Comparison of ENCODE assay signal across 13 mouse cellular contexts in the genomic region with DNA sequence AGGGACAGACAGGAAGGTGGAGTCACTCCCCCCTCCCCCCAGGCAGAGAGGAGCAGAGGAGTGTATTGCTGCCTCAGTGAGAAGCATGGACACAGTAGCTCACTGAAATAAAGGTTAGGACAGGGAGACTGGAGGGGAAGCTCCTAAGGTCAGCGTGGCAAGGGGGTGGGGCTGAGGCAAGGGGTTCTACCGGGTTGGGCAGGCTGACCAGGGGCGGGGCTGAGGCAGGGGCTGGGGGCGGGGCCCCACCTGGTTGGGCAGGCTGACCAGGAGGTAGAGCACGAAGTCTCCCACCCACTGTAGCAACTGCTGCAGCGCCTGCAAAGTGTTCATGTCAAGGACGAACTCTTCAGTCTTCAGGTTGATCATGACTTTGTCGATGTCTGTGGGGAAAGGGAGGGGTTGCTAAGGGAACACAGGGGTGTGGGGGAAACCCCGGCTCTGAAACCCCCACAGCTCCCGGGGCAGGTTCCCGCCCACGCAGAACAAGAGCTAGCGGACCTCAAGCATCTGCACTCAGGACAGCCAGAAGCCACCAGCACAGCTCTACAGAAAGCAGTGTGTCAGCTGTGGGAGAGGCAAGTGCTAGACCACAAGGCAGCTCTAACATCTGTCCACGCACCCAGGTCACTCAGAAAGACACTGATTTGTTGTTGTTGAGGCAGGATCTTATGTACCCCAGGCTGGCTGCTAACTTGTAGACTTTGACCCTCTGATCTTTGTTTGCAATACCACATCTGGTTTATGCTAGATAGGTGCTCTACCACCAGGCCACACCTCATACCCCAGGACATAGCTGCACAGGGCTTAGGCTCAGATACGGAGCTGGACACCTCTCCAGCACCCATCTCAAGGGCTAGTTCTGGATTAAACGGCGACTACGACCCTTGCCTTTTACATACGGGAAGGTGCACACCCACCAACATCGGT. TPM values are rescaled to one million over a fixed set of nuclear protein-coding genes. Genes with fewer than 3 reads are reported as not detected.
A peak's percentile ranks its signal among the peaks of the same experiment; 100 is the strongest.
DNase-seq lines count a peak whose midpoint lies in the region; ATAC-seq lines count a peak whose summit lies in the region.
"Had no signal": no experiment of that assay in that cellular context is flagged by ENCODE, and none has a peak within 500 bp of the region (broad histone marks: within the 10 kb centered on the region; RNA-seq: fewer than 3 reads in every experiment).

No protein-coding gene starts in this region.

- peaks cover 3% of the 10 kb centered on the region; the same call in 1 of the 2 replicates for H3K4me1 ChIP-seq in kidney, embryonic 14.5 days (ENCODE audit: control insufficient read depth, insufficient read depth, low read length)
- H3K4me1 ChIP-seq in forebrain, embryonic 15.5 days = peaks cover 7% of the 10 kb centered on the region
- no peaks in the 10 kb centered on the region for H3K4me1 ChIP-seq in forebrain, embryonic 14.5 days (ENCODE audit: control insufficient read depth, insufficient read depth, low read length)

- DNase-seq in kidney, adult 11 months = no peak
- peak; percentile 42 for DNase-seq in adipocyte (ENCODE audit: low spot score)
- peak; percentile 47 for DNase-seq in kidney, postnatal 14 days
- DNase-seq in natural killer cell, adult 2 months (ENCODE audit: low spot score in 2 of 2) = peak; percentile 69 to 80
- no peak for DNase-seq in forebrain, embryonic 14.5 days (ENCODE audit: low spot score)
- DNase-seq in gastrocnemius, postnatal 25 days = no peak

- no peak overlapping the region for H3K4me3 ChIP-seq in kidney, embryonic 14.5 days (ENCODE audit: low read length)
- no peak overlapping the region for H3K4me3 ChIP-seq in forebrain, embryonic 15.5 days
- no peak overlapping the region for H3K4me3 ChIP-seq in forebrain, embryonic 14.5 days (ENCODE audit: low read depth, low read length)
- H3K4me3 ChIP-seq: heart, embryonic 15.5 days had no signal

- no peak overlapping the region for H3K4me2 ChIP-seq in kidney, embryonic 14.5 days (replicated peaks; ENCODE audit: low read depth, low read length)
- H3K4me2 ChIP-seq in forebrain, embryonic 15.5 days (replicated peaks) = no peak overlapping the region
- H3K4me2 ChIP-seq in forebrain, embryonic 14.5 days (ENCODE audit: low read length) = no peak overlapping the region
- H3K4me2 ChIP-seq: heart, embryonic 15.5 days had no signal

- ATAC-seq in kidney, embryonic 14.5 days (ENCODE audit: low FRiP score, low TSS enrichment) = peak; percentile 61; the same call in 1 of the 2 replicates
- ATAC-seq in forebrain, embryonic 15.5 days (replicated peaks) = no peak
- no peak for ATAC-seq in forebrain, embryonic 14.5 days
- ATAC-seq: inflammation-experienced regulatory T-cells, adult 6 months; midbrain, embryonic 16.5 days had no signal

- no peaks in the 10 kb centered on the region for H3K27me3 ChIP-seq in kidney, embryonic 14.5 days (ENCODE audit: control insufficient read depth, insufficient read depth, low read length)
- no peaks in the 10 kb centered on the region for H3K27me3 ChIP-seq in forebrain, embryonic 15.5 days
- H3K27me3 ChIP-seq in forebrain, embryonic 14.5 days (replicated peaks; ENCODE audit: control insufficient read depth, insufficient read depth, low read length) = no peaks in the 10 kb centered on the region
- H3K27me3 ChIP-seq: heart, embryonic 15.5 days had no signal

- WGBS in kidney, embryonic 14.5 days = 44% methylated on average over 20 of the region's 20 CpGs
- WGBS in forebrain, embryonic 15.5 days = 51% methylated on average over 20 of the region's 20 CpGs
- 56% methylated on average over 20 of the region's 20 CpGs for WGBS in forebrain, embryonic 14.5 days

- H3K9me3 ChIP-seq in kidney, embryonic 14.5 days (ENCODE audit: control insufficient read depth, low read length) = no peaks in the 10 kb centered on the region
- no peaks in the 10 kb centered on the region for H3K9me3 ChIP-seq in forebrain, embryonic 15.5 days
- no peaks in the 10 kb centered on the region for H3K9me3 ChIP-seq in forebrain, embryonic 14.5 days (replicated peaks; ENCODE audit: control insufficient read depth, low read length)
- H3K9me3 ChIP-seq: heart, embryonic 15.5 days had no signal

- H3K36me3 ChIP-seq in kidney, embryonic 14.5 days (ENCODE audit: control insufficient read depth, insufficient read depth, low read length) = peaks cover 51% of the 10 kb centered on the region
- H3K36me3 ChIP-seq in forebrain, embryonic 15.5 days = peaks cover 13% of the 10 kb centered on the region
- H3K36me3 ChIP-seq in forebrain, embryonic 14.5 days (ENCODE audit: control insufficient read depth, insufficient read depth, low read length) = peaks cover 48% of the 10 kb centered on the region

- H3K9ac ChIP-seq in kidney, embryonic 14.5 days (ENCODE audit: low read depth, low read length) = peak overlapping the region; percentile 18; the same call in 1 of the 2 replicates
- H3K9ac ChIP-seq in forebrain, embryonic 15.5 days (replicated peaks) = no peak overlapping the region
- H3K9ac ChIP-seq in forebrain, embryonic 14.5 days (ENCODE audit: low read length) = no peak overlapping the region
- H3K9ac ChIP-seq: heart, embryonic 15.5 days had no signal

- H3K27ac ChIP-seq in kidney, embryonic 14.5 days (ENCODE audit: low read depth, low read length) = no peak overlapping the region
- no peak overlapping the region for H3K27ac ChIP-seq in forebrain, embryonic 15.5 days (replicated peaks)
- H3K27ac ChIP-seq in forebrain, embryonic 14.5 days (ENCODE audit: low read depth, low read length) = no peak overlapping the region
- H3K27ac ChIP-seq: heart, embryonic 15.5 days had no signal

RNA-seq across cellular contexts. Expression of gene Cfd, which starts 6.9 kb away (rescaled TPM):
- polyA plus RNA-seq in kidney, embryonic 14.5 days (2014; fragmentation: Nextera tagmentation; extraction: Ambion mirVana) = not detected in 2 replicates
- polyA plus RNA-seq in forebrain, embryonic 15.5 days (2015; fragmentation: Nextera tagmentation; extraction: Ambion mirVana) = not detected in 2 replicates
- polyA plus RNA-seq in forebrain, embryonic 14.5 days (2014; fragmentation: Nextera tagmentation; extraction: Ambion mirVana) = not detected in 2 replicates
- total RNA-seq in gastrocnemius, postnatal 25 days (2021) = 100 to 1,000 TPM in 1 of 2 experiments, 10 to 100 TPM in 1; 12.5 to 381 TPM
- total RNA-seq: left cerebral cortex, postnatal 14 days had no signal
- polyA plus RNA-seq: heart, embryonic 15.5 days; inflammation-experienced regulatory T-cells, adult 6 months had no signal

RNA-seq across cellular contexts. Expression of gene Med16, which starts 11.1 kb away (rescaled TPM):
- 48.0 and 61.2 TPM in 2 replicates for polyA plus RNA-seq in kidney, embryonic 14.5 days (2014; fragmentation: Nextera tagmentation; extraction: Ambion mirVana)
- 53.2 and 56.6 TPM in 2 replicates for polyA plus RNA-seq in forebrain, embryonic 15.5 days (2015; fragmentation: Nextera tagmentation; extraction: Ambion mirVana)
- 40.5 and 47.6 TPM in 2 replicates for polyA plus RNA-seq in forebrain, embryonic 14.5 days (2014; fragmentation: Nextera tagmentation; extraction: Ambion mirVana)
- total RNA-seq in gastrocnemius, postnatal 25 days (2021) = 10 to 100 TPM; 29.2 to 34.4 TPM

RNA-seq across cellular contexts. Expression of gene Elane, which starts 11.5 kb away (rescaled TPM):
- polyA plus RNA-seq in kidney, embryonic 14.5 days (2014; fragmentation: Nextera tagmentation; extraction: Ambion mirVana) = not detected in 2 replicates
- polyA plus RNA-seq in forebrain, embryonic 15.5 days (2015; fragmentation: Nextera tagmentation; extraction: Ambion mirVana) = 0.19 TPM in 1 of 2 replicates, not detected in the other
- 0.36 TPM in 1 of 2 replicates, not detected in the other for polyA plus RNA-seq in forebrain, embryonic 14.5 days (2014; fragmentation: Nextera tagmentation; extraction: Ambion mirVana)
- total RNA-seq in gastrocnemius, postnatal 25 days (2021) = not detected
- total RNA-seq: gastrocnemius, adult 8-10 months; left cerebral cortex, postnatal 14 days had no signal
- polyA plus RNA-seq: inflammation-experienced regulatory T-cells, adult 6 months; midbrain, embryonic 16.5 days had no signal

RNA-seq across cellular contexts. Expression of gene Gm26602, which starts 13.1 kb away (rescaled TPM):
- polyA plus RNA-seq in kidney, embryonic 14.5 days (2014; fragmentation: Nextera tagmentation; extraction: Ambion mirVana) = 4.6 and 10.8 TPM in 2 replicates
- 10.4 and 21.1 TPM in 2 replicates for polyA plus RNA-seq in forebrain, embryonic 15.5 days (2015; fragmentation: Nextera tagmentation; extraction: Ambion mirVana)
- polyA plus RNA-seq in forebrain, embryonic 14.5 days (2014; fragmentation: Nextera tagmentation; extraction: Ambion mirVana) = 6.0 and 21.9 TPM in 2 replicates
- total RNA-seq in gastrocnemius, postnatal 25 days (2021) = not detected
- total RNA-seq: gastrocnemius, adult 8-10 months; left cerebral cortex, postnatal 14 days had no signal

RNA-seq across cellular contexts. Expression of gene Kiss1r, which starts 19.2 kb away (rescaled TPM):
- 0.47 and 0.61 TPM in 2 replicates for polyA plus RNA-seq in kidney, embryonic 14.5 days (2014; fragmentation: Nextera tagmentation; extraction: Ambion mirVana)
- polyA plus RNA-seq in forebrain, embryonic 15.5 days (2015; fragmentation: Nextera tagmentation; extraction: Ambion mirVana) = 2.2 and 2.7 TPM in 2 replicates
- polyA plus RNA-seq in forebrain, embryonic 14.5 days (2014; fragmentation: Nextera tagmentation; extraction: Ambion mirVana) = 1.6 and 1.8 TPM in 2 replicates
- under 1 TPM; 0.18 to 0.29 TPM for total RNA-seq in gastrocnemius, postnatal 25 days (2021)
- polyA plus RNA-seq: inflammation-experienced regulatory T-cells, adult 6 months had no signal

Comparison
In these comparisons a context has a peak if more than half of its experiments do, and no peak if none do; other contexts are left out.
1. DNase-seq: peak in adipocyte (single experiment), kidney, postnatal 14 days (single experiment) and natural killer cell, adult 2 months (2 of 2); none in kidney, adult 11 months (single experiment), forebrain, embryonic 14.5 days (single experiment) and gastrocnemius, postnatal 25 days (single experiment).